Comparison of ENCODE assay signal across 18 mouse cellular contexts in genomic region chr5:37206364-37206763, GRCm38 (mm10). TPM values are rescaled to one million over a fixed set of nuclear protein-coding genes. Genes with fewer than 3 reads are reported as not detected.
"Had no signal": no experiment of that assay in that cellular context is flagged by ENCODE, and none has a peak within 500 bp of the region (broad histone marks: within the 10 kb centered on the region; RNA-seq: fewer than 3 reads in every experiment).

No protein-coding gene starts in this region.

- DNase-seq: kidney, adult 2 months; liver, embryonic 13.5 days; lung, adult 2 months; lung, postnatal 10 days; right cerebral cortex, adult 18-20 months; right cerebral cortex, postnatal 14 days; right cerebral cortex, postnatal 4 days; thymus, adult 2 months; thymus, postnatal 14 days; thymus, postnatal 4 days had no signal

- H3K9me3 ChIP-seq: liver, embryonic 13.5 days; midbrain, embryonic 13.5 days had no signal

- H3K4me2 ChIP-seq: liver, embryonic 13.5 days; midbrain, embryonic 13.5 days; neural tube, embryonic 13.5 days had no signal

- H3K9ac ChIP-seq: liver, embryonic 13.5 days; midbrain, embryonic 13.5 days; neural tube, embryonic 13.5 days had no signal

- H3K27me3 ChIP-seq: liver, embryonic 13.5 days; midbrain, embryonic 13.5 days; neural tube, embryonic 13.5 days had no signal

- H3K4me1 ChIP-seq: liver, embryonic 13.5 days had no signal

- H3K4me3 ChIP-seq: liver, embryonic 13.5 days; midbrain, embryonic 13.5 days; myocyte; neural tube, embryonic 13.5 days had no signal

- ATAC-seq: intestine, postnatal 0 days; midbrain, embryonic 13.5 days had no signal

- H3K27ac ChIP-seq: kidney, postnatal 0 days; liver, embryonic 13.5 days; macrophage; midbrain, embryonic 13.5 days; neural tube, embryonic 13.5 days; stomach, postnatal 0 days had no signal

- H3K36me3 ChIP-seq: liver, embryonic 13.5 days; midbrain, embryonic 13.5 days; neural tube, embryonic 13.5 days had no signal

RNA-seq across cellular contexts. Expression of gene Crmp1, which starts 35.4 kb away (rescaled TPM):
- total RNA-seq: liver, adult 2 months had no signal
- polyA plus RNA-seq: liver, adult 2 months; macrophage had no signal
